Mouse (Mus musculus) kidney, embryonic 14.5 days (tissue): ENCODE data around the gene Rfx1. TPM values are rescaled to one million over a fixed set of nuclear protein-coding genes. Genes with fewer than 3 reads are reported as not detected.

Experiments used
- ATAC-seq: fragments of 200-750 bp; cut with Nextera tagmentation; 2 replicates; pipeline ENCODE4 v1.8.0; 2017; ENCODE audit warnings: moderate number of reproducible peaks, mild to moderate bottlenecking, moderate TSS enrichment, moderate library complexity; ENCODE audit not compliant: low FRiP score, low TSS enrichment
- H3K27ac ChIP-seq: fragments of 300-500 bp; sonication (generic); 2 replicates; pipeline ENCODE4 v1.5.1; 2014; ENCODE audit warnings: low read depth, mild to moderate bottlenecking, low read length, moderate library complexity, mixed read lengths
- H3K27me3 ChIP-seq: fragments of 300-500 bp; sonication (generic); 2 replicates; pipeline ENCODE4 v1.6.1; 2014; ENCODE audit warnings: mild to moderate bottlenecking, low read length; ENCODE audit not compliant: control insufficient read depth, insufficient read depth
- H3K36me3 ChIP-seq: fragments of 300-500 bp; sonication (generic); 2 replicates; pipeline ENCODE4 v1.6.1; 2014; ENCODE audit warnings: low read length, mixed read lengths; ENCODE audit not compliant: control insufficient read depth, insufficient read depth
- H3K4me1 ChIP-seq: fragments of 300-500 bp; sonication (generic); 2 replicates; pipeline ENCODE4 v1.6.1; 2014; ENCODE audit warnings: low read length, mixed read lengths; ENCODE audit not compliant: control insufficient read depth, insufficient read depth
- H3K4me2 ChIP-seq: fragments of 300-500 bp; sonication (generic); replicated peaks from 2 replicates; pipeline ENCODE4 v1.6.1; 2014; ENCODE audit warnings: low read depth, mild to moderate bottlenecking, low read length
- H3K4me3 ChIP-seq: fragments of 300-500 bp; sonication (generic); 2 replicates; pipeline ENCODE4 v1.5.1; 2014; ENCODE audit warnings: mild to moderate bottlenecking, low read length
- H3K9ac ChIP-seq: fragments of 300-500 bp; sonication (generic); 2 replicates; pipeline ENCODE4 v1.6.1; 2014; ENCODE audit warnings: low read depth, mild to moderate bottlenecking, low read length, moderate library complexity
- H3K9me3 ChIP-seq: fragments of 300-500 bp; sonication (generic); 2 replicates; pipeline ENCODE4 v1.6.1; 2016; ENCODE audit warnings: low read length; ENCODE audit not compliant: control insufficient read depth
- whole genome bisulfite sequencing: fragments of 180-500 bp; shearing (Covaris S2); extraction: QIAGEN DNeasy Blood & Tissue Kit; methylation state at CpG from one replicate; pipeline ENCODE4 v1.1.7; 2014; 5-methylcytosine and 5-hydroxymethylcytosine counted together
- polyA plus RNA-seq: library from polyadenylated mRNA; unstranded; fragments of >200 nt; fragmentation: Nextera tagmentation; extraction: Ambion mirVana; gene quantifications from 2 replicates; pipeline ENCODE4 v1.2.1, GENCODE M21; 2014

Gene Rfx1
- polyA plus RNA-seq, 1 experiment from 2014 or later = 13.7 TPM

DNA sequence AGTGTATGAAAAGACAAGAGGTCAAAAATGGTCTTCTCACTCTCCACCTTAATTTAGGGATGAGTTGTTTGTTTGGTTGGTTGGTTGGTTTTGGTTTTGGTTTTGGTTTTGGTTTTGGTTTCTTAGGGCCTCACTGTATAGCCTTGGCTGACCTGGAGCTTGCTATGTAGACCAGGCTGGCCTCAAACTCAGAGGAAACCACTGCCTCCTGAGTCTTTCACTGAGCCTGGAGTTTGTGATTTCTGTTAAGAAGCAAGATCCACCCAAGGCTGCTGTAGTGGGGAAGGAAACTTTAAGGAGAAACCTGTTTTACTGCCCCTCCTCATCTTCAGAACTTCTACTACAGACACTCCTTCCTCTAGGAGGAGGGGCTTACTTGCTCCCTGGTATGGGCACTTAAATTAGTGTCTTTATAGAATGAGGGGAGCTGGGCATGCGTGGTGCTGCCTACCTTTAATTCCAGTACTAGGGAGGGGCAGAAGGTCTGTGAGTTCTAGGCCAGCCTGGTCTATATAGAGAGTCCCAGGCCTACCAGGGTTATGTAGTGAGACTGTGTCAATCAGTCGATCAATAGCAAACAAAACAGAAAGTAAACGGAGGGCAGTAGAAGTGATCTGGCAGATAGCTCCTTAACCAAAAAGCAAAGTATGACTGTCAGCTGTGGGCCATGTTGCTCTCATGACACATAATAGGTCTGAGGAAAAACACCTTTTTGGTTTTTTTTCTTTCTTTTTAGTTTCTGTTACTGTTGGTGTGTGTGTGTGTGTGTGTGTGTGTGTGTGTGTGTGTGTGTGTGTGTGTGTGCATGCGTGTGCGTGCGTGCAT, 39.8 kb downstream of the Rfx1 start:
- peaks cover 12% of the 10 kb centered on the region for H3K36me3 ChIP-seq
- WGBS = 91% methylated on average over 6 of the region's 6 CpGs
- ATAC-seq = no peak
- H3K9me3 ChIP-seq = no peaks in the 10 kb centered on the region
- H3K4me3 ChIP-seq = no peak overlapping the region
- peaks cover 13% of the 10 kb centered on the region for H3K4me1 ChIP-seq
- H3K27me3 ChIP-seq = no peaks in the 10 kb centered on the region
- H3K27ac ChIP-seq = no peak overlapping the region
- no peak overlapping the region for H3K9ac ChIP-seq
- no peak overlapping the region for H3K4me2 ChIP-seq

DNA sequence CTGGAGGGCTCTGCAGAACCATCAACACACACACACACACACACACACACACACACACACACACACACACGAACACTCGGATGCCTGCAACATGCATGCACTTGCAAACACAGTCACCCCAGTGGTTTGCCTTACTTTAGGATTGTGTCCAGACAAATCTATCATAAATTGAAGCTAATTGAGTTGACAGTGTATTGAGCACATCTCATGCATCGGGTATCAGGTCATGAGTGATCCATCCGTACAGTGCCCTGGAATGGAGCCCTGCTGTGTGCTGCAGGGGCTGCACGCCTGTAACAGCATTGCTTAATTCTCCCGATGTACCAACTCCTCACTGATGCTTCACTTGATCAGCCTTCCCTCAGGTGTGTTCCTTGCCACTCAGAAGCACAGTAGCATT, 49.0 kb downstream of the Rfx1 start:
- no peak overlapping the region for H3K4me2 ChIP-seq
- no peak overlapping the region for H3K27ac ChIP-seq
- no peaks in the 10 kb centered on the region for H3K27me3 ChIP-seq
- WGBS = 86% methylated on average over 6 of the region's 6 CpGs
- no peak overlapping the region for H3K4me3 ChIP-seq
- H3K9ac ChIP-seq = no peak overlapping the region
- ATAC-seq = no peak
- H3K4me1 ChIP-seq = no peaks in the 10 kb centered on the region
- H3K36me3 ChIP-seq = no peaks in the 10 kb centered on the region
- no peaks in the 10 kb centered on the region for H3K9me3 ChIP-seq

DNA sequence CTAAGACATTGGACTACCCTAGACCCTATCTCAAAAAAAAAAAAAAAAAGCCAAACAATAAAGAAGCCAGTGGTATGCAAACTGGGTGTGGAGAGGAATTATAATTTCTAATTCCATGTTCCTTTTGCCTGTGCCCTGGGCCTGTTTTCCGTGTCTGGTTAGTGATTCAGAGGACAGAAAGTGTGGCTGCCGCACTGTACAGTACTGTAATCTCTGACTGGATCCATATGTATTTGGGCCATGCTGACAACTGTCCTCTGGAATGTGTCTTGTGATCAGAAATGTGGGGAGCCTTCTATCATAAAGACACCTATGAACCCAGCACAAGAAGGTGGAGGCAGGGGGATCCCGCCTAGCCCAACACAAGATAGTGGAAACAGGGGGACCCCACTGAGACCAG, 55.5 kb downstream of the Rfx1 start:
- no peak overlapping the region for H3K9ac ChIP-seq
- H3K4me2 ChIP-seq = no peak overlapping the region
- no peak overlapping the region for H3K27ac ChIP-seq
- no peaks in the 10 kb centered on the region for H3K27me3 ChIP-seq
- ATAC-seq = no peak
- no peak overlapping the region for H3K4me3 ChIP-seq
- no peaks in the 10 kb centered on the region for H3K4me1 ChIP-seq
- H3K9me3 ChIP-seq = no peaks in the 10 kb centered on the region
- WGBS = 88% methylated on average over 3 of the region's 3 CpGs
- H3K36me3 ChIP-seq = no peaks in the 10 kb centered on the region

- H3K4me2 ChIP-seq = no peak within 1 kb of the TSS
- no peaks in the 10 kb centered on the region for H3K9me3 ChIP-seq
- H3K4me1 ChIP-seq = no peaks in the 10 kb centered on the region
- WGBS = 55% methylated on average over 9 of the region's 9 CpGs
- H3K9ac ChIP-seq = 0 out of 2 replicates have a peak within 1 kb of the TSS, but pooled peaks have one; percentile 12
- no peak within 1 kb of the TSS for H3K4me3 ChIP-seq
- H3K36me3 ChIP-seq = no peaks in the 10 kb centered on the region
- H3K27me3 ChIP-seq = no peaks in the 10 kb centered on the region
- peak; percentile 49; the same call in 1 of the 2 replicates for ATAC-seq
- no peak within 1 kb of the TSS for H3K27ac ChIP-seq
Measured at GRCm38 (mm10) chr8:84125656-84126055, 59.0 kb downstream of the Rfx1 start, which contains the start of gene Podnl1. Gene Podnl1 (plus strand): TSS chr8:84125989.

- H3K27me3 ChIP-seq = no peaks in the 10 kb centered on the region
- H3K27ac ChIP-seq = no peak overlapping the region
- no peaks in the 10 kb centered on the region for H3K4me1 ChIP-seq
- H3K4me3 ChIP-seq = no peak overlapping the region
- 0 out of 2 replicates have a peak overlapping the region, but pooled peaks have one; percentile 12 for H3K9ac ChIP-seq
- H3K4me2 ChIP-seq = no peak overlapping the region
- no peaks in the 10 kb centered on the region for H3K9me3 ChIP-seq
- ATAC-seq = no peak
- H3K36me3 ChIP-seq = no peaks in the 10 kb centered on the region; the same call in 1 of the 2 replicates
- 67% methylated on average over 2 of the region's 2 CpGs for WGBS
Measured at GRCm38 (mm10) chr8:84126742-84127141, 60.1 kb downstream of the Rfx1 start.

DNA sequence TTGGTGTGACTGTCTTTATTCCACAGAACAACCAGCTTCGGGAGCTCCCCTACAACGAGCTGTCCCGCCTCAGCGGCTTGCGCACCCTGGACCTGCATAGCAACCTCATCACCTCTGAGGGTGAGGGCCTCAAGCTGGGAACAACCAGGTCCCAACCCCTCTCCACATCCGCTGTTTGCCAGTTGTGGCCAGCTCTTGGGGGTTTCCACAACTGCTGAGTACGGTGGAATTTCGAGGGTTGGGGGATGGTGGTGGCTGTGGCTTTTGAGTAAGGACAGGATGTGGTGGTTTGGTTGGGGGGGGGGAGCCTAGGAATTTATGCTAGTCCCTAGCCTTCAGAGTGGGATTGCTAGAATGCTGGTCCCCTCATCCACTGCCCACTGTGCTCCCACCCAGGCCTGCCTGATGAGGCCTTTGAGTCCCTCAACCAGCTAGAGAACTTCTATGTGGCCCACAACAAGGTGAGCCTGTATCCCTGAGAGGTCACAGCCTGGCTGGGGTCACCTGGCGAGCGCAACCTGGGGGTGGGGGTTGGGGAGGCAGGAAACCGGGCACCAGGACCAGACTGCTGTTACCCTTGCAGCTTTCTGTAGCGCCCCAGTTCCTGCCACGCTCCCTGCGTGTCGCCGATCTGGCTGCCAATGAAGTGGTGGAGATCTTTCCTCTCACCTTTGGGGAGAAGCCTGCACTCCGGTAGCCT, 60.7 kb downstream of the Rfx1 start:
- peak; percentile 11; the same call in 1 of the 2 replicates for ATAC-seq
- 66% methylated on average over 17 of the region's 17 CpGs for WGBS
- H3K27ac ChIP-seq = no peak overlapping the region
- no peak overlapping the region for H3K4me2 ChIP-seq
- H3K27me3 ChIP-seq = no peaks in the 10 kb centered on the region
- H3K36me3 ChIP-seq = peaks cover 5% of the 10 kb centered on the region
- H3K4me1 ChIP-seq = no peaks in the 10 kb centered on the region
- H3K4me3 ChIP-seq = no peak overlapping the region
- H3K9ac ChIP-seq = no peak overlapping the region
- H3K9me3 ChIP-seq = no peaks in the 10 kb centered on the region

DNA sequence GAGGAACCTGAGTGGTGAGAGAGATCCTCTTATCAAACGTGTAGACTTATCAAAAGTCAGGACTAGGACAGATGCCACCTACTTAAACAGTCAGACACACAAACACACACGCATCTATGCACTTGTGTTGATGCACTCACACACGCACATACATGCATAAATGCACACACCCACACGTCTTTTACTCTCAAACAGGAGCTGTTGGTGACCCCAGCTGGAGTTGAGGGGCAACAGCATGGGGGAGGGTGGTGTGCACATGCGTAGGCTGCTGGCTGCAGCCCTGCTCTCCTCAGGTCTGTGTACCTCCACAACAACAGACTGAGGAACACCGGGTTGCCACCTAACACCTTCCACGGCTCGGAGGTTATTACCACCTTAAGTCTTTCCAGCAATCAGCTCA, 61.6 kb downstream of the Rfx1 start:
- ATAC-seq = no peak

DNA sequence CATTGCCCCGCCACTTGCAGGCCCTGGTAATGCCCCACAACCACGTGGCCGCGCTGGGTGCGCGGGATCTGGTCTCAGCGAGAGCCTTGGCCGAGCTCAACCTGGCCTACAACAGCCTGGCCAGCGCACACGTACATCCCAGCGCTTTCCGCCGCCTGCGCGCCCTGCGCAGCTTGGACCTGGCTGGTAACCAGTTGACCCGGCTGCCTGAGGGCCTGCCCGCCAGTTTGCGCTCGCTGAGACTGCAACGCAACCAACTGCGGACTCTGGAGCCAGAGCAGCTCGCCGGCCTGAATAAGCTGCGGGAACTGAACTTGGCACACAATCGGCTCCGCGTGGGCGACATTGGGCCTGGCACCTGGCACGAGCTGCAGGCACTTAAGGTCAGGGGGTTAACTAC, 64.2 kb downstream of the Rfx1 start:
- 45% methylated on average over 30 of the region's 30 CpGs for WGBS
- no peaks in the 10 kb centered on the region for H3K27me3 ChIP-seq
- peaks cover 40% of the 10 kb centered on the region for H3K36me3 ChIP-seq
- no peak overlapping the region for H3K4me3 ChIP-seq
- H3K9ac ChIP-seq = 0 out of 2 replicates have a peak overlapping the region, but pooled peaks have one; percentile 13
- no peaks in the 10 kb centered on the region for H3K4me1 ChIP-seq
- no peak; the same call in 1 of the 2 replicates for ATAC-seq
- H3K27ac ChIP-seq = no peak overlapping the region
- no peaks in the 10 kb centered on the region for H3K9me3 ChIP-seq
- H3K4me2 ChIP-seq = no peak overlapping the region

More for the DNA sequence above, 61.6 kb downstream of the Rfx1 start:
- no peak overlapping the region for H3K27ac ChIP-seq
- H3K9me3 ChIP-seq = no peaks in the 10 kb centered on the region
- 59% methylated on average over 8 of the region's 8 CpGs for WGBS
- no peak overlapping the region for H3K9ac ChIP-seq
- no peak overlapping the region for H3K4me2 ChIP-seq
- no peaks in the 10 kb centered on the region for H3K27me3 ChIP-seq
- H3K36me3 ChIP-seq = peaks cover 15% of the 10 kb centered on the region
- H3K4me1 ChIP-seq = no peaks in the 10 kb centered on the region
- H3K4me3 ChIP-seq = no peak overlapping the region

- Histone ChIP-seq H3K4me2 (no peak overlapping the region), H3K9me3 (no peaks in the 10 kb centered on the region), H3K27me3 (no peaks in the 10 kb centered on the region), H3K4me1 (no peaks in the 10 kb centered on the region), H3K36me3 (peaks cover 54% of the 10 kb centered on the region), H3K27ac (no peak overlapping the region), H3K4me3 (no peak overlapping the region), H3K9ac (no peak overlapping the region)
- 89% methylated on average over 8 of the region's 8 CpGs for WGBS
- ATAC-seq = no peak
Measured at GRCm38 (mm10) chr8:84132225-84132624, 65.6 kb downstream of the Rfx1 start.
